Mouse (Mus musculus) spleen, adult 2 months (tissue): ENCODE data around the gene Bmf.

Source experiments
- CTCF ChIP-seq: fragments of 200-500 bp; IDR thresholded peaks from 2 replicates; pipeline ENCODE4 v1.5.1; 2011; ENCODE audit warnings: mild to moderate bottlenecking, inconsistent platforms; ENCODE audit not compliant: insufficient read depth, insufficient read length, insufficient replicate concordance; ENCODE audit errors: extremely low read depth
- POLR2A ChIP-seq: fragments of 200-500 bp; IDR thresholded peaks from 2 replicates; pipeline ENCODE4 v1.6.1; 2011; ENCODE audit warnings: low read depth, low read length, inconsistent platforms

DNA sequence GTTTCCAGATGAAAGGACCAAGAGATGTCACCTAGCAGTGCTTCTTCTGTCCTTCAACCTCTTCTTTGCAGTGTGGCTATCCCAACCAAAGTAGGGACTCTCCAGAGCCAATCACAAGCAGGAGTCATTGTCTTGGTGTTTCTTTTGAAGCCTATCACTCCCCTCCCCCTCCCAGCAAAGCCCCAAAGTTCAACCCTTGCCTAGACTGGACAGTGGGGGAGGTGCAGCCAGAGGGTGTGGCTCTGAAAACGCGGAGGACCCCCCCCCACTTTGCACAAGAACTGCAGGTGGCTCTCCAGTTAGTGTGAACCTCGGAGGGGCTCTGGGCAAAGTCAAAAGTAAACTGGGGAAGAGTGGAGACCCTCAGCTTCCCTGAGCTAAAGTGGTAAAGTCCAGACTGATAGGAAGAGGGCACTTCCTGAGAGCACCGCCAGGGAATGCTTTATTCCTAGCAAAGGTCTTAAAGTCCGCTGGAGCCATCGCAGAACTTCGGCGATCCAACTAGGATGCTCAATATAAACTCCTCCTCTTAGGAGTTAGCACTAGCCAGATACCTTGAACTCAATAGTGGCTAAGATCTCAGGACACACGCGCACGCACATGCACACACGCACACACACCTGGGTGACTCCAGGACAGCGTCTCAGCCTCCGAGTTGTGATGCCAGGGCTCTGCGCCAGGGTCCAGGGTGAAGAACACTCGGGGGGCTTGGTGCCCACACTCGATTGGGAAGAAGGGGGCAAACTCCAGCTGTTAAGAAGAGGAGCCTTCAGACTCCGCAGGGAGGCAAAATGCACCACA is 866 bp downstream of the Bmf start:
- no peak for TF ChIP-seq CTCF
- no peak for TF ChIP-seq POLR2A
